Mouse (Mus musculus) adrenal gland, adult (tissue): ENCODE data around the gene Herc6.

Source experiments
- DNase-seq, 2 experiments: peaks; one replicate each; pipeline ENCODE4 v3.0.0; 2022 to 2023; ENCODE audit warnings: low spot score in 1 of 2; ENCODE audit not compliant: inconsistent age in 2 of 2

The Herc6 gene

DNA sequence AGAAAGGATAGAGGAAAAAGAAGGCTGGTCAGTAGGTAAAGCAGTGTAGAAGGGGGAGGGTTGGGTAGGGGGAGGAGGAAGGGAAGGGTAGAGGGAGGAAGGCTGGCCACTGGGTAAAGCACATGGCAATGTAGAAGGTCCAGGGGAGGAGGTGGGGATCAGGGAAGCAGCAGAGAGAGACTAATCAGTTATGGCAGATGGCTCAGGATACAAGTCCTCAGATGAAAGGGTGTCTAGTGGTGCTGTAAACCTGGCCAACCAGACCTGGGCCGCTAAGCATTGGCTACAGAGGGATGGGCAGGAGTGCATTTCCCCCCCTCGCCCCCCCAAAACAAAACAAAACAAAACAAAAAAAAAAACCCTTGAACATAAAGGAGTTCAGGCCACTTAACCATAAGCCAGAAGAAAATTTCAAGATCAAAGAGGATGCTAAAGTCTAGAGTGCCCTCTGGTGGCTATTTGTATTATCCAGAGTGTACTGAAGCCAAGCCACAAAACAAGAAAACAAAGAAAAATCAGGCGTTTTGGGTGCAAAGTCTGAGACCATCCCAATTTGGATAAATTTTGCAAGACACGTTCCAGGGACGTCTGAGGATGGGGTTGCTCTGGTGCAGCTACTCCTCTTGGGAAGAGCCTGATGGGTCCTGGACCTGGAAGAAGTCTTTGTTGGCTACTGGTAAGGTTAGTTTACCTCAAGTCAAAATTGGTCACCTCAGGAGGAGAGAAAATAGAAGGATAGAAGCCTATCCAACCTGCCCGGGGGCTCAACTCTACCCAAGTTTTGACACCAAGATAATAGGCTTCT lies 10.4 kb upstream of the Herc6 start:
- DNase-seq, result peak; percentile 17 to 83

DNA sequence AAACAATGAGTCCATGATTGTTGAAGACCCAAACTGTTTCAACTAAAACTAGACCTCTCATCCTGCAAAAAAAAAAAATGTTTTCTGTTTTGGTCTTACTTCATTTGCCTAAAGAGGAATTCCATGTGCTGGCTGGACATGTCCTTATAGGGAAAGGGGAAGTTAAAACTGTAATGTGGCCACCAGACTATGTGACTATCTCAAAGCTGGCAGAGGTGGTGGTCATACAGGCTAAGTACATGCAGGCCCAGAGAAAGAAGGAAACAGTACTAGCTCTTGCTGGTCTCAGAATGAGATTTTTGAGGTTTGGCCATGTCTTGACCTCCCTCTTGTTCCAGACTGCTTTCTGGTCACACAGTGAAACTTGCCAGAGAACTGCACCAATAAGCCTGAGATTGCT lies 9.2 kb upstream of the Herc6 start:
- DNase-seq, result no peak

DNA sequence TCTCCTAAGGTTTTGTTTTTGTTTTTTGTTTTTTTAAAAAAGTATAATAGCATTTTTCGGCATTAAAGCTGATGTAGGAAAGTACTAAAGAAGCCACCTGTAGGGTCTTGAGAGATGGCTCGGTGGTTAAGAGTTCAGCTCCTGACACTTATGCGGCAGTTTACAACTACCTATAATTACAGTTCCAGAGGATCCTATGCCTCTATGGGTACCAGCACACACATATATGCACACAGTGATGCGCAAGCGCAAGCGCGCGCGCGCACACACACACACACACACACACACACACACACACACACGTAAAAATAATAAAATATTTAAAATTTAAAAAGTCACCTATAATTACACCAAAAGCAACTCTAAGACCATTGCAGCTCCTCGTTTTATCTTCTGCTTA lies 795 bp downstream of the Herc6 start:
- no peak for DNase-seq

GRCm38 (mm10) chr6:57582356-57582755 lies 1.6 kb downstream of the Herc6 start:
- DNase-seq, result peak in 1 of 2 experiments; percentile 61

- DNase-seq, result no peak
These were observed 24.9 kb downstream of the Herc6 start for GRCm38 (mm10) chr6:57605546-57606307.

GRCm38 (mm10) chr6:57607999-57608398 lies 27.2 kb downstream of the Herc6 start:
- no peak for DNase-seq

- DNase-seq, result peak in 1 of 2 experiments; percentile 55
These were observed 28.8 kb downstream of the Herc6 start for GRCm38 (mm10) chr6:57609631-57610030.

DNA sequence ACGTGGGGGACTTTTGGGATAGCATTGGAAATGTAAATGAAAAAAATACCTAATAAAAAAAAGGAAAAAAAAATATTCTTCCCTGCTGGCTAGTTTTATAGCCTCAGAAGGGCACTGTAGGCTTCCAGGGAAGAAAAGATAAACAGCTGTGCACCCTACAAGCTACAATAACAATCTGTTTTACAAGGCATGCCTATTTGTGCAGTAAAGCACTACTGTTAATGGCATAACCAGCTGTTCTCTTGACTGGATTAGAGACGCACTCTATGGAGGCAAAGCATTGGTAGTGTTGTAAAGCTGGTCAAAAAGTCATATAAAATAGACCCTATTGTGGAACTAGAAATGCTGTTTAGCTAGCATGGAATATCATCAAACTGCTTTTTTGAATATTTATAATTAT lies 35.0 kb downstream of the Herc6 start:
- no peak for DNase-seq

- DNase-seq, result no peak
These were observed 58.7 kb downstream of the Herc6 start for GRCm38 (mm10) chr6:57639531-57639930.

DNA sequence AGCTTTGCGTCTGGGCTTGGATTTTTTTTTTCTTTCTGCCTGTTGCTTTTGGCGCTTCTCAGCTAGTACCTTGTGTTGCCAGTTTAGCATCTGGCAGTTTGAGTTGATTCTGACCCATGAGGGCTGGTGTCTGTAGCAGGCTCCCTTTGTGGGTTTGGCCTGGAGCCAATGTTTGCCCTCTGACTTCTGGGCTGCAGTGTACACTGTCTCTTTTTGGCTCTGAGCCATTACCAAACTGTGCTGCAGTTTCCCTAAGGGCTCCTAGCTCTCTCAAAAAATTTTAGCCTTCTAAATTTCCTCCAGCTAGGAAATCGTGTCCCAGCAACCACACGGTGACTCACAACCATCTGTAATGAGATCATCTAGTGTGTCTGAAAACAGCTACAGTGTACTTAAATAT lies 61.0 kb downstream of the Herc6 start:
- peak; percentile 80 to 84 for DNase-seq

DNA sequence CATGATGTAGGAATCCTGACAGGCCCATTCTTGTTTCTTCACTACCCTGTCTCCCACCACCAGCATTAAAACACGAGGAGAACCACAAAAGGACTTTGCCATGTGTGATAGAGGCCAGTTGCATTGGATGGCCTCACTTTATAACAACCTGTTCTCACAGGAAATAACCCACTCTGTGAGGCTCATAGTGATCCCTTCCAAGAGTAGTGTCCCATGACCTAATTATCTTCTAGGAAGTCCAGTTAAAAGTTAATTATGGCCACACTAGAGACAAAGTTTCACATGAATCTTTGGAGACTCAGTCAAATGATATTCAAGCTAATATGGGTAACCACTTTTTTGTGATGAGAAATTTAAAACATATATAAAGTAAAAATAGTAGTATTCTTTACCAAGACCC lies 66.5 kb downstream of the Herc6 start:
- no peak for DNase-seq

DNA sequence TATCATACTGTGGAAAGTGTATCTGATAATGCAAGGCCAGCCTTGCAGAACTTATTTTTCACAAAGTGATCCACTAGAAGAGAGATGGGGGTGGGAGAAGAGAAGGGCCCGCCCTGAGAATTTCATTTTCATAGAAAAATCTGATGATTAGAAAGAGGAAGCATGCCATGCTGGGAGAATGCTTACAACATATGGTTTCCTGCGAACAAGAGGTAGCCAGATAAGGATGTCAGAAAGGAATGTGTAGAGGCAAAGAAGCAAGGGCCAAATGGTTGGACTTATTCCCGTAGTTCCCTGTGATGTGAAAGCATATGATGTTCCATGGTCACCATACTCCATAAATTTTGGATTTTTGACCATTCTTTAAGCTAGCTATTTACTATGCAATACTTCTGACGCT lies 80.5 kb downstream of the Herc6 start:
- no peak for DNase-seq

- DNase-seq, result no peak
These were observed 103.4 kb downstream of the Herc6 start for GRCm38 (mm10) chr6:57684156-57684555.

DNA sequence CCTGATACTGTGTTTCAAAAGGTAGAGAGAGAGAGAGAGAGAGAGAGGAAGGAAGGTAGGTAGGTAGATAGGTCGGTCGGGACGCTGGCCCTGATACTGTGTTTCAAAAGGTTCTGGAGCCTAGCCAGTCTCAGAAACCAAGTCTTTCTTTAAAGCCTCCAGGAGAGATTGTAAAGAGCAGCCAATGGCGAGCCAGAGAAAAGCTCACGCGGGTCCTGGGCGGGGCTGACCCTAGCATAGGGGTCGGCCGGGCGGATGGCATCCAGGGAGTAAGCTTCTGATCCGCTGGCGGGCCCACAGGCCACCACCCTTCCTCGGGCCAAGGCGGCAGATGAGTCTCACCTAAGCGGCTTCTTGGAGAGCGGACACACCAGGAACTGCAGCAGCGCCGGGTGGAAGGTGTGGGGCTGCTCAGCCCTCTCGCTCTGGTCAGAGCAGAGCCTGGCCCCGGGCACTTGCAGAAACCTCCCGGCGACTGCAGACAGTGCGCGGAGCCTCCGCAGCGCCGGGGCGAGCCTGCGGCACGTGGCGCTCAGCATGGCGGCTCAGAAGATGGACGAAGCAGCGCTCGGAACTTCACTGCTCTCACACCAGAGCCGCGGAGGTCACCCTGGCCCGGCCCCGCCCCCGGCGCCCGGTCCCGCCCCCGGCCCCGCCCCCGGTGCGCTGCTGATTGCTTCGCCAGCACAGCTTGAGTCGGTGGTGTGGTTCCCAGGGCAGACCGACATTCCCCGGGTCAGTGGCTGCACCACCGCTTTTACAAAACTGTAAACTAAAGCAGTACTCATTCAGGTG lies 110.9 kb downstream of the Herc6 start, which contains the start of gene Pyurf:
TSS of gene Pyurf (minus strand) at position 612 of the 795 bp plus-strand sequence.
- peak; percentile 90 to 96 for DNase-seq

DNA sequence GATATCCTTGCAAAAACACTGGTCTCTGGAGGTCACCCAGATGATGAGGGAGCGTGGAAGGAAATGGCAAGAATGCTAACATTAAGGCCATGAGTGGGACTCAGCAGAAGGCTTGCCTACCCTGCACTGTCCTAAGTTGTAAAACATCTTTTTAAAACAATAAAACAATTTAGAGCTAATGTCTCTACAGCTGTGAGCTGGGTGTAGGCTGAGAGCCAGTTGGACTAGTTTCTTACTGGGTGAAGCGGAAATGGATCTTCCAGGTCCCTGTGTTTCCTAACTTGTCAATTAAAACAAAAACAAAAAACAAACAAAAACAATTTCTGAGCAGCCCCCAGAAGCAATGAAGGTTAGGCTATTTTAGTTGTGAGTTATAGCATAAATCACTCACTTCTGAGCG lies 112.3 kb downstream of the Herc6 start:
- DNase-seq, result no peak

GRCm38 (mm10) chr6:57701686-57702085 lies 120.9 kb downstream of the Herc6 start:
- DNase-seq, result peak in 1 of 2 experiments; percentile 33

- DNase-seq, result no peak
These were observed 121.6 kb downstream of the Herc6 start, which contains the start of gene Lancl2 for GRCm38 (mm10) chr6:57702376-57702742. Gene Lancl2, plus strand, starts transcription at chr6:57702540.

DNA sequence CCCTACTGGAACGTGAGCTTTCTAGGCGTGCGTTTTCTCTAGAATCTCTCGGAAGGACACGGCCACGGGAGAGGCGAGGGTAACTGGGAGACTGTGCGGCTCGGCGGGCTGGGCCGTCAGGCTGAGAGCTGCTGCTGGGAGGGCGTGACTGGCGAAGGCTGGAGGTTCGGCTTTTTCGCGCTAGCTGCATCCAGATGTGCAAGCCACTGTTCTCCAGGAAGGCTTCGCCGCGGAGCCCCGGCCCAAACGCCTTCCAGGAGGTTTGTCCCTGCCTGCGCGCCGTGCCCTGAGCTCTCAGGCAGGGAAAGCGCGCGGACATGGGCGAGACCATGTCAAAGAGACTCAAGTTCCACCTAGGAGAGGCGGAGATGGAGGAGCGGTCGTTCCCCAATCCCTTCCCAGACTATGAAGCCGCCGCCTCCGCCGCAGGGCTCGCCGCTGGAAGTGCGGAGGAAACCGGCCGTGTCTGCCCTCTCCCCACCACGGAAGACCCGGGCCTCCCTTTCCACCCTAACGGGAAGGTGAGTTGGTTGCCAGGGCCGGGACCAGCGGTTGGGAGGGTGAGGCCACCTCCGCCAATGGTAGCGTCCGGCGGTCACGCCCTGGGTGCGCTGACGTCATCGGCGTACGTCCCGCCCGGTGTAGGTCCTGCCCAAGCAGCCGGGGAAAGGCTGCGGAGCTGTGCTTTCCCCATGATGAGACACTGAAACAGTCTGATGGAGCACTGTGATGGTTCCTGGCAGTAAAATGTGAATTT lies 122.1 kb downstream of the Herc6 start:
- DNase-seq, result peak; percentile 98 to 99

DNA sequence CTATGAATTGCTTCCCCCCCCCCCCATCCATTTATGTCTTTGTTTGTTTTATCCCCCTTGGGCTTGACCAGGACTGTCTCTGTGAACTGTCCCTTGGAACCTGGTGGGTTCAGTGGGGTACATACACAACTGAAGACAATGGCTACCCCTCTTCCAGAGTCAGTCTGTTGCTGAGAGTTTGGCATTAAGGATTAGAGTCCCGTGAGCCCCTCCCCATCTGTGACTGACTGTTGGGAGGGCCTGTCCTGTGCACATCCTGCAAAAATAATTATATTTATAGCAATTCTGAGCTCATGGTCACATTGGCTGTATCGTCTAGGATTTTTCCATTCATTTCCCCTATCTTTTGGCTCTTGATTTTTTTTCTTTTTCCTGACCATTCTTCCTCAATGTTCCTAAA lies 122.9 kb downstream of the Herc6 start:
- DNase-seq, result peak; percentile 21 to 55

GRCm38 (mm10) chr6:57706721-57707120 lies 125.9 kb downstream of the Herc6 start:
- DNase-seq, result peak in 1 of 2 experiments; percentile 41

- no peak for DNase-seq
These were observed 130.9 kb downstream of the Herc6 start for GRCm38 (mm10) chr6:57711726-57712125.
